Mouse (Mus musculus) lung, postnatal 25 days (tissue): ENCODE data around the gene Cntnap1.
A peak's percentile ranks its signal among the peaks of the same experiment; 100 is the strongest.
"Not testable (repeated sequence)": the region's sequence is repeated elsewhere in the genome, so short reads cannot be mapped to it uniquely, and the experiment has no call there.

Experiments
- DNase-seq: peaks from one replicate; pipeline ENCODE4 v3.0.0; 2022; ENCODE audit warnings: low spot score

Gene Cntnap1

GRCm38 (mm10) chr11:101170354-101170810 is at the start of gene Cntnap1:
Gene Cntnap1, plus strand, starts transcription at chr11:101170523.
- peak; percentile 76 for DNase-seq

DNA sequence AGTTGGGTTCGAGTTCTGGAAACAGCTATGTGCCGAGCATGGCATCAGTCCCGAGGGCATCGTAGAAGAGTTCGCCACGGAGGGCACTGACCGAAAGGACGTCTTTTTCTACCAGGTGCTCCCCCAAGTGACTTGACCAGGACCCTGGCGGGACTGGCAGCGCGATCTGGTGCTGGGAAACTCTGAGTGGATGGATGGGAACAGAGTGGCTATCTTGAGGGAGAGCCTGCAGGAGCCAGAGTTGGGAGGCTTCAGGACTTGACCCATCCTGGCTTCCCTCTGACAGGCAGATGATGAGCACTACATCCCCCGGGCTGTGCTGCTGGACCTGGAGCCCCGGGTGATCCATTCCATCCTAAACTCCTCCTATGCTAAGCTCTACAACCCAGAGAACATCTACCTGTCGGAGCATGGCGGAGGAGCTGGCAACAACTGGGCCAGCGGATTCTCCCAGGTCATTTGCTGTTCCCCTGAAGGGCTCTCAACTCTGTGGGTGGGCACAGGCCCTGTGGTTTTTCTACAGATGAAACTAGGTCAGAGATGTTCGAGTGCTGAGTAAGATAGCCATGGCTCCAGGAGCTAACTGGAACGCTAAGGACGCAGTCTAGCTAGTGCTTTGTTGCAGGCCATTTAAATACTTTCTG is 49.7 kb upstream of the Cntnap1 start:
- no peak for DNase-seq

DNA sequence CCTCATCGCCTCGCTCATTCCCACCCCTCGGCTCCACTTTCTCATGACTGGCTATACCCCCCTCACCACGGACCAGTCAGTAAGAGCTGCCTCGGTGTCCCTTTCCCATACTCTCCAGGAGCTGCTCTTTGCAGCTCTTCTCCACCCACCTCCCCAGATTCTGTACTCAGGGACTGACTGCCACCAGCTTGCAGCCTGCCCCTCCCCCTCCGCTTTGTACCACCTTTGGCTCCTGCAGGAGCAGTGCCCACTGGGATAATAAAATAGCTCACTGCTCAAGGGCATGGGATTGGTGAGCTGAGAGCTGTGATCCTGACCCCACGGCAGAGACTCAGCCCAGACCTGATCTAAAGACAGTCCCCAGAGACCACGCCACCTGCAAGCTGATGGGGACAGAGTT is 45.8 kb upstream of the Cntnap1 start:
- not testable (repeated sequence) for DNase-seq

DNA sequence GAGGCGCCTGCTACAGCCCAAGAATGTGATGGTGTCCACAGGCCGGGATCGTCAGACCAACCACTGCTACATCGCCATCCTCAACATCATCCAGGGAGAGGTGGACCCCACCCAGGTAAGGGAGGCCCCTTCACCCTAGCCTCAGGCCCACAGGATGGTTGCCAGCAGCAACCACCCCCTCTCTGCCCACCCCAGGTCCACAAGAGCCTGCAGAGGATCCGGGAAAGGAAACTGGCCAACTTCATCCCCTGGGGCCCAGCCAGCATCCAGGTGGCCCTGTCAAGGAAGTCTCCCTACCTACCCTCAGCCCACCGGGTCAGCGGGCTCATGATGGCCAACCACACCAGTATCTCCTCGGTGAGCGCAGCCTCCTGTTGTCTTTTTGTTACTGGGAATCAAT is 45.3 kb upstream of the Cntnap1 start:
- not testable (repeated sequence) for DNase-seq

DNA sequence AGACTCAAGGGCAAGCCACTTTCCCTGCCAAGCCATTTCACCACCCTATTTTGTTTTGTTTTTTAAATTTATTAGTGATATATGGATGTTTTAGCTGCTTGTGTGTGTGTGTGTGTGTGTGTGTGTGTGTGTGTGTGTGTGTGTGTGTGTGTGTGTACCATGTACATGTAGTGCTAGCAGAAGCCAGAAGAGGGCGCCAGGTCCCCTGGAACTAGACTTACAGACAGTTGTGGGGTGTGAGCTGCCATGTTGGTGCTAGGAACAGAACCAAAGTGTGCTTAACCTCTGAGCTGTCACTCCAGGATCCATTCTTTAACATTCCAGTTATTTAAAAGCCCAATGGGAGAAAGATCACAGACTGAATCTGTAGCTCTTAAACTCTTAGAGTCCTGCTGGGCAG is 43.2 kb upstream of the Cntnap1 start:
- DNase-seq: no peak

GRCm38 (mm10) chr11:101128996-101129577 is 41.2 kb upstream of the Cntnap1 start:
- no peak for DNase-seq

GRCm38 (mm10) chr11:101130056-101130756 is 40.1 kb upstream of the Cntnap1 start:
- DNase-seq: no peak

- no peak for DNase-seq
Observed at GRCm38 (mm10) chr11:101131187-101131586, 39.1 kb upstream of the Cntnap1 start.

- no peak for DNase-seq
Observed at GRCm38 (mm10) chr11:101131701-101132100, 38.6 kb upstream of the Cntnap1 start.

GRCm38 (mm10) chr11:101133037-101133436 is 37.3 kb upstream of the Cntnap1 start:
- no peak for DNase-seq

- no peak for DNase-seq
Observed at GRCm38 (mm10) chr11:101134217-101134865, 36.0 kb upstream of the Cntnap1 start.

DNA sequence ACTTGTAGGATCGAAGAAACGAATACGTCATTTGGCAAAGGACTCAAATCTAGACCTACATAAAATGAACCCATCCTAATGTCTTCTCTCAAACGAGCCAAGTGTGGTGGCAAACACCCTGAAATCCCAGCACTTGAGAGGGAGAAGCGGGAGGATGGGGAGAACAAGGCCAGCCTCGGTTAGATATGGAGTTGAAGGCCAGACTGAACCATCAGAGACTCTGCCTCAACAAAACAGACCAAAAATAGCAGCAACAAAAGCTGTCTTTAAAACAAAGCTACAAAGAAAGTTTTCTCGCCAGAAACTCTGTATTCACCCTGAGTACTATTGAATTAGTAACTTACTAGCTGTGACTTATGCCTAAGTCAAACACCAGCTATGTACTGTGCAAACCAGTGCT is 33.3 kb upstream of the Cntnap1 start:
- no peak for DNase-seq

GRCm38 (mm10) chr11:101138536-101139181 is 31.7 kb upstream of the Cntnap1 start:
- DNase-seq: no peak

GRCm38 (mm10) chr11:101140164-101140819 is 30.0 kb upstream of the Cntnap1 start:
- DNase-seq: no peak

GRCm38 (mm10) chr11:101141088-101141487 is 29.2 kb upstream of the Cntnap1 start:
- DNase-seq: no peak

GRCm38 (mm10) chr11:101142215-101142967 is 27.9 kb upstream of the Cntnap1 start:
- no peak for DNase-seq

- DNase-seq: no peak
Observed at GRCm38 (mm10) chr11:101143338-101144225, 26.7 kb upstream of the Cntnap1 start.

GRCm38 (mm10) chr11:101146377-101146776 is 23.9 kb upstream of the Cntnap1 start:
- no peak for DNase-seq

DNA sequence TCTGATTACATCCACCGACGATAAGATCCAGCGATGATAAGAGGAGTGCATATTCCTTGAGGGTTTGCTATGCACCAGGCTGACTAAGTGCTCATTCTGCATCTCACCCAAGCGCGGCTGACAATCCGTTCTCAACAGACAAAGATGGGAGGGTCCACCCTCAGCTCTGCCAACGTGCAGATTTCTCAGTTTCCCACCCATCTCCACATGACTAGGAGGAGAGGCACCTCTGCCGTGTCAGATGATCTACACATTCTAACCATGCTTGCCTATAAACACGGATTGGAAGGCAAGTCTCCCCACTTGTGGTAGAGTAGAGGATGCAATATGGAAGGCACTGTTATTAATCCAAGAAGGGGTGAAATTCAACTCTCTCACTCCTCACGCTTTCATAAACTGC is 21.6 kb upstream of the Cntnap1 start:
- DNase-seq: no peak
